Mouse (Mus musculus): ENCODE data around the gene Hoxd12. TPM values are rescaled to one million over a fixed set of nuclear protein-coding genes. Genes with fewer than 3 reads are reported as not detected.

Hoxd12 gene
- polyA plus RNA-seq, 1 experiment from 2014 or later, result not detected

- no peak for ATAC-seq
- Histone ChIP-seq H3K27me3 (peaks cover 97% of the 10 kb centered on the region), H3K9ac (no peak overlapping the region), H3K4me1 (peaks cover 12% of the 10 kb centered on the region), H3K4me2 (no peak overlapping the region), H3K27ac (no peak overlapping the region), H3K36me3 (ENCODE audit: poor library complexity, severe bottlenecking) (no peaks in the 10 kb centered on the region), H3K9me3 (replicated peaks) (no peaks in the 10 kb centered on the region), H3K4me3 (no peak overlapping the region)
- WGBS, result 2% methylated on average over 27 of the region's 27 CpGs
Measured at GRCm38 (mm10) chr2:74686988-74687697, 12.3 kb downstream of the Hoxd12 start.

DNA sequence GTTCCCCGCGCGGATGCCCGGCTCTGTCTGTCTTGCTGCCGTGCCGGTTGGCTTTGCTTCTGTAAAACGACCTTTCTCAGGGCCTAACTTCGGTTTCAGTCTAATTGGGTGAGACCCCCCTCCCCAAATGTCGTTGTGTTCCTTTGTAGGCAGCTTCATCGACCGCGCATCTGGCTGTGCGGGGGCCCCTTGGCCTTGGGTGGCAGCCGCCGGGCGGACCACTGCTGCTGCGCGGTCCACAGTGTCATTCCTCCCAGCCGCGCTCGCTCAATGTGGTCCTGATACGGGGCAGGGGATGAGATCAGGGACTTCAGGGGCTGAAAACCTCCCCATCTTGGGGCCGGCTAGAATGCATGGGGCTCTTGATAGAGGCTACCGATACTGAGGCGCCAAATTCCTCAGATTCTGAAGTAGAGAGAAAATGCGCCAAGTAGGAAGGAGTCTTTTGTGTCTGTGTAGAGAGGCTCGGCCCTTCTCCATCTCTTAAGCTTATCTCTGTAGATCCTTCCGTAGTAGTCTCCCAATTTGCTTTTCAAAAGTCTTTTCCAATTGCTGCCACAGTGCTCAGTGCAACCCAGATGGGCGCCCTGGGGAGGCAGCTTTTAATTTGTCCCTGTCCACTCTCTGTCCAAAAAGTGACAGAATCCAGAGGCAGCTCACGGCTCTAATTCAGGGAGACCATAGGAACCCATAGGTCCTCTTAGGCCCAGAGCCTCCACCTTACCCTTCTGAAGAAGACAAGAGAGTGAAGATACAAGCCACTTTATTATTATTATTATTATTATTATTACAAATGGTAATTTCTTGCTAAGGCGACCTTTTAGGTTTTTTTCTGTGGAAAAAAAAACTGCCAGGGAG lies 13.1 kb downstream of the Hoxd12 start:
- H3K27me3 ChIP-seq, result peaks cover 97% of the 10 kb centered on the region
- H3K4me1 ChIP-seq, result peaks cover 4% of the 10 kb centered on the region; the same call in 1 of the 2 replicates
- H3K4me3 ChIP-seq, result no peak overlapping the region
- no peak for ATAC-seq
- no peaks in the 10 kb centered on the region for H3K36me3 ChIP-seq (ENCODE audit: poor library complexity, severe bottlenecking)
- H3K27ac ChIP-seq, result no peak overlapping the region
- no peaks in the 10 kb centered on the region for H3K9me3 ChIP-seq (replicated peaks)
- WGBS, result under 1% methylated on average over 31 of the region's 31 CpGs
- H3K4me2 ChIP-seq, result no peak overlapping the region
- no peak overlapping the region for H3K9ac ChIP-seq

GRCm38 (mm10) chr2:74688795-74689573 lies 14.2 kb downstream of the Hoxd12 start:
- no peak for ATAC-seq
- H3K36me3 ChIP-seq (ENCODE audit: poor library complexity, severe bottlenecking), result no peaks in the 10 kb centered on the region

DNA sequence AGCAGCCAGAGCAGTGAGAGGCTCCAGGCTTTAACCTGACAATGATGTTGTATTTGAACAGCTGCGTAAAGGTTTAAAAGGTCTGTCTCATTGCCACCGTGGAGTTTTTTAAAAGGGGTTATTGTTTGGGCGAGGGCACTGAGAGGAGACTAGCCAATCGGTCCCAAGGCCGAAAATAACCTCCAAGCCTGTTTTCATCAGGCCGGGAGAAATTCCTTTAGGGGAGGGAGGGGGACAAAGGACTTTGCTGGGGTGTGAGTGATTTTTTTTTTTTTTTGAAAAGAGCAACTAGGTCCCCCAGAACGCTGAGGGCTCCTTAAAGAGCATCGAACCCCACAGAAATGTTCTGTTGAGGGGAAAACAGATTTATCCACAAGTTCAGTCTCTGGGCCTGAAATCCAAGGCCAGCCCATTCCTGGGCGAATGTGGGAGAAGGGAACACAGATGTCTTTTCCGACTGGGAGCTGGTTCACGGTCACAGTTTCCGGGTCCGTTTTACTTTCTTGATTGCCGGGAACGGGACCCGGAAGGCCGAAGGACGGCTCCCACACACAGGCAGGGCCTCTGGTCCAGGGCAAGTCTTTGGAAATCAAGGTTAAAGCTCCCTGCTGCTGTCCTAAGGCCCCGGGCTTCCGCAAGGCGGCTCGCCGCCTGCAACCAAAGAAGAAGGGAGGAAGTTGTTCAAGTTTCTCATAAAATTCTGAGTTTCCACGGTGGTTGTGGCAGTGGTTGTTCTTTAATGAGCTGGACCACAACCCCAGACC lies 14.9 kb downstream of the Hoxd12 start:
- no peaks in the 10 kb centered on the region for H3K36me3 ChIP-seq (ENCODE audit: poor library complexity, severe bottlenecking)
- no peak overlapping the region for H3K4me2 ChIP-seq
- no peak overlapping the region for H3K27ac ChIP-seq
- no peaks in the 10 kb centered on the region for H3K9me3 ChIP-seq (replicated peaks)
- H3K4me1 ChIP-seq, result 0 out of 2 replicates have a peak, but pooled peaks cover 3% of the 10 kb centered on the region
- 1% methylated on average over 24 of the region's 24 CpGs for WGBS
- H3K9ac ChIP-seq, result no peak overlapping the region
- no peak for ATAC-seq
- H3K4me3 ChIP-seq, result no peak overlapping the region
- H3K27me3 ChIP-seq, result peaks cover 97% of the 10 kb centered on the region

More at GRCm38 (mm10) chr2:74688795-74689573, 14.2 kb downstream of the Hoxd12 start:
- Histone ChIP-seq H3K4me3 (no peak overlapping the region), H3K27me3 (peaks cover 97% of the 10 kb centered on the region), H3K27ac (no peak overlapping the region), H3K9me3 (replicated peaks) (no peaks in the 10 kb centered on the region), H3K4me2 (no peak overlapping the region), H3K9ac (no peak overlapping the region), H3K4me1 (0 out of 2 replicates have a peak, but pooled peaks cover 3% of the 10 kb centered on the region)
- 4% methylated on average over 12 of the region's 12 CpGs for WGBS

- no peak overlapping the region for H3K4me2 ChIP-seq
- 0 out of 2 replicates have a peak, but pooled peaks cover 3% of the 10 kb centered on the region for H3K4me1 ChIP-seq
- WGBS, result 9% methylated on average over 8 of the region's 8 CpGs
- H3K9ac ChIP-seq, result no peak overlapping the region
- H3K27me3 ChIP-seq, result peaks cover 97% of the 10 kb centered on the region
- no peak overlapping the region for H3K4me3 ChIP-seq
- no peaks in the 10 kb centered on the region for H3K36me3 ChIP-seq (ENCODE audit: poor library complexity, severe bottlenecking)
- no peaks in the 10 kb centered on the region for H3K9me3 ChIP-seq (replicated peaks)
- no peak for ATAC-seq
- H3K27ac ChIP-seq, result no peak overlapping the region
Measured at GRCm38 (mm10) chr2:74690338-74690716, 15.5 kb downstream of the Hoxd12 start.

- Histone ChIP-seq H3K4me2 (peak within 1 kb of the TSS; percentile 25; the same call in 1 of the 2 replicates), H3K36me3 (ENCODE audit: poor library complexity, severe bottlenecking) (no peaks in the 10 kb centered on the region), H3K27me3 (peaks cover 98% of the 10 kb centered on the region), H3K4me3 (0 out of 2 replicates have a peak within 1 kb of the TSS, but pooled peaks have one; percentile 13), H3K27ac (no peak within 1 kb of the TSS), H3K4me1 (0 out of 2 replicates have a peak, but pooled peaks cover 3% of the 10 kb centered on the region), H3K9me3 (replicated peaks) (no peaks in the 10 kb centered on the region), H3K9ac (no peak within 1 kb of the TSS)
- peak; percentile 50 for ATAC-seq
- 2% methylated on average over 56 of the region's 56 CpGs for WGBS
Measured at GRCm38 (mm10) chr2:74691022-74691951, 16.5 kb downstream of the Hoxd12 start, which contains the start of gene Hoxd10. TSS of gene Hoxd10 (plus strand) at chr2:74691924.

GRCm38 (mm10) chr2:74691995-74692807 lies 17.4 kb downstream of the Hoxd12 start:
- Histone ChIP-seq H3K36me3 (ENCODE audit: poor library complexity, severe bottlenecking) (no peaks in the 10 kb centered on the region), H3K4me1 (0 out of 2 replicates have a peak, but pooled peaks cover 3% of the 10 kb centered on the region), H3K9me3 (replicated peaks) (no peaks in the 10 kb centered on the region), H3K4me2 (no peak overlapping the region), H3K9ac (no peak overlapping the region), H3K4me3 (no peak overlapping the region), H3K27me3 (peaks cover 98% of the 10 kb centered on the region), H3K27ac (no peak overlapping the region)
- 4% methylated on average over 35 of the region's 35 CpGs for WGBS
- ATAC-seq, result no peak

- Histone ChIP-seq H3K27ac (no peak overlapping the region), H3K9ac (no peak overlapping the region), H3K4me2 (no peak overlapping the region), H3K27me3 (peaks cover 98% of the 10 kb centered on the region), H3K4me3 (no peak overlapping the region), H3K4me1 (peaks cover 9% of the 10 kb centered on the region), H3K9me3 (replicated peaks) (no peaks in the 10 kb centered on the region), H3K36me3 (ENCODE audit: poor library complexity, severe bottlenecking) (no peaks in the 10 kb centered on the region)
- ATAC-seq, result no peak
- under 1% methylated on average over 20 of the region's 20 CpGs for WGBS
Measured at GRCm38 (mm10) chr2:74692808-74693431, 18.1 kb downstream of the Hoxd12 start.

- H3K9me3 ChIP-seq (replicated peaks), result no peaks in the 10 kb centered on the region
- no peak overlapping the region for H3K9ac ChIP-seq
- no peak overlapping the region for H3K4me3 ChIP-seq
- H3K27ac ChIP-seq, result no peak overlapping the region
- no peak for ATAC-seq
- H3K4me2 ChIP-seq, result no peak overlapping the region
- H3K36me3 ChIP-seq (ENCODE audit: poor library complexity, severe bottlenecking), result no peaks in the 10 kb centered on the region
- WGBS, result 5% methylated on average over 4 of the region's 4 CpGs
- H3K4me1 ChIP-seq, result peaks cover 14% of the 10 kb centered on the region
- H3K27me3 ChIP-seq, result peaks cover 98% of the 10 kb centered on the region
Measured at GRCm38 (mm10) chr2:74693432-74693827, 18.6 kb downstream of the Hoxd12 start.

Measured in forebrain, embryonic 13.5 days (tissue).